Mouse (Mus musculus) hindbrain, embryonic 16.5 days (tissue): ENCODE results near the gene Gm13694. TPM values are rescaled to one million over a fixed set of nuclear protein-coding genes. Genes with fewer than 3 reads are reported as not detected.

Experiments used
- ATAC-seq: fragments of 200-750 bp; cut with Nextera tagmentation; 2 replicates; pipeline ENCODE4 v1.8.0; 2017; ENCODE audit warnings: moderate TSS enrichment, moderate library complexity
- H3K27ac ChIP-seq: fragments of 300-500 bp; sonication (generic); 2 replicates; pipeline ENCODE4 v1.5.1; 2014; ENCODE audit warnings: low read depth, mild to moderate bottlenecking, control low read depth, low read length, moderate library complexity
- H3K27me3 ChIP-seq: fragments of 300-500 bp; sonication (generic); replicated peaks from 2 replicates; pipeline ENCODE4 v1.6.1; 2014; ENCODE audit warnings: low read length; ENCODE audit not compliant: control insufficient read depth, insufficient read depth
- H3K36me3 ChIP-seq: fragments of 300-500 bp; sonication (generic); 2 replicates; pipeline ENCODE4 v1.6.1; 2014; ENCODE audit warnings: mild to moderate bottlenecking, low read length, moderate library complexity, mixed read lengths; ENCODE audit not compliant: control insufficient read depth, insufficient read depth
- H3K4me1 ChIP-seq: fragments of 300-500 bp; sonication (generic); 2 replicates; pipeline ENCODE4 v1.6.1; 2014; ENCODE audit warnings: low read depth, low read length; ENCODE audit not compliant: control insufficient read depth, insufficient read depth
- H3K4me2 ChIP-seq: fragments of 300-500 bp; sonication (generic); 2 replicates; pipeline ENCODE4 v1.6.1; 2014; ENCODE audit warnings: mild to moderate bottlenecking, low read length, control low read depth, moderate library complexity
- H3K4me3 ChIP-seq: fragments of 300-500 bp; sonication (generic); 2 replicates; pipeline ENCODE4 v1.5.1; 2014; ENCODE audit warnings: mild to moderate bottlenecking, low read length, control low read depth, moderate library complexity
- H3K9ac ChIP-seq: fragments of 300-500 bp; sonication (generic); 2 replicates; pipeline ENCODE4 v1.6.1; 2014; ENCODE audit warnings: low read depth, mild to moderate bottlenecking, control low read depth, low read length, moderate library complexity
- H3K9me3 ChIP-seq: fragments of 300-500 bp; sonication (generic); 2 replicates; pipeline ENCODE4 v1.6.1; 2014; ENCODE audit warnings: mild to moderate bottlenecking, low read length, moderate library complexity; ENCODE audit not compliant: control insufficient read depth
- WGBS: fragments of 180-500 bp; shearing (Covaris S2); extraction: QIAGEN DNeasy Blood & Tissue Kit; methylation state at CpG from one replicate; pipeline ENCODE4 v1.1.7; 2014; 5-methylcytosine and 5-hydroxymethylcytosine counted together
- polyA plus RNA-seq: library from polyadenylated mRNA; unstranded; fragments of >200 nt; fragmentation: Nextera tagmentation; extraction: Ambion mirVana; gene quantifications from 2 replicates; pipeline ENCODE4 v1.2.1, GENCODE M21; 2015

Gm13694 gene
- polyA plus RNA-seq, 1 experiment from 2014 or later = not detected

GRCm38 (mm10) chr2:84019519-84020305 lies 41.0 kb downstream of the Gm13694 start:
- Histone ChIP-seq H3K36me3 (no peaks in the 10 kb centered on the region), H3K27me3 (no peaks in the 10 kb centered on the region), H3K9me3 (no peaks in the 10 kb centered on the region), H3K27ac (no peak overlapping the region), H3K4me2 (no peak overlapping the region), H3K4me1 (no peaks in the 10 kb centered on the region), H3K4me3 (no peak overlapping the region), H3K9ac (no peak overlapping the region)
- 75% methylated on average over 8 of the region's 8 CpGs for WGBS
- no peak for ATAC-seq

- WGBS = 78% methylated on average over 2 of the region's 2 CpGs
Measured at GRCm38 (mm10) chr2:84021930-84022329, 43.2 kb downstream of the Gm13694 start.

GRCm38 (mm10) chr2:84022905-84023304 lies 44.2 kb downstream of the Gm13694 start:
- Histone ChIP-seq H3K4me1 (no peaks in the 10 kb centered on the region), H3K4me2 (no peak overlapping the region), H3K9ac (no peak overlapping the region), H3K27me3 (no peaks in the 10 kb centered on the region), H3K4me3 (no peak overlapping the region), H3K36me3 (no peaks in the 10 kb centered on the region), H3K9me3 (no peaks in the 10 kb centered on the region), H3K27ac (no peak overlapping the region)
- ATAC-seq = no peak
- 88% methylated on average over 2 of the region's 2 CpGs for WGBS

More at GRCm38 (mm10) chr2:84021930-84022329, 43.2 kb downstream of the Gm13694 start:
- Histone ChIP-seq H3K4me1 (no peaks in the 10 kb centered on the region), H3K27ac (no peak overlapping the region), H3K4me3 (no peak overlapping the region), H3K27me3 (no peaks in the 10 kb centered on the region), H3K4me2 (no peak overlapping the region), H3K36me3 (no peaks in the 10 kb centered on the region), H3K9ac (no peak overlapping the region), H3K9me3 (no peaks in the 10 kb centered on the region)
- no peak for ATAC-seq

- no peaks in the 10 kb centered on the region for H3K4me1 ChIP-seq
- no peaks in the 10 kb centered on the region for H3K9me3 ChIP-seq
- no peaks in the 10 kb centered on the region for H3K27me3 ChIP-seq
- ATAC-seq = no peak
- no peak overlapping the region for H3K4me2 ChIP-seq
- no peaks in the 10 kb centered on the region for H3K36me3 ChIP-seq
- H3K4me3 ChIP-seq = no peak overlapping the region
- H3K27ac ChIP-seq = no peak overlapping the region
- no peak overlapping the region for H3K9ac ChIP-seq
- whole genome bisulfite sequencing = 83% methylated on average over 2 of the region's 2 CpGs
Measured at GRCm38 (mm10) chr2:84023319-84023718, 44.6 kb downstream of the Gm13694 start.

- no peaks in the 10 kb centered on the region for H3K27me3 ChIP-seq
- H3K4me2 ChIP-seq = no peak overlapping the region
- no peaks in the 10 kb centered on the region for H3K9me3 ChIP-seq
- no peaks in the 10 kb centered on the region for H3K4me1 ChIP-seq
- no peak overlapping the region for H3K9ac ChIP-seq
- H3K4me3 ChIP-seq = no peak overlapping the region
- no peaks in the 10 kb centered on the region for H3K36me3 ChIP-seq
- no peak; the same call in 1 of the 2 replicates for ATAC-seq
- WGBS = 53% methylated on average over 4 of the region's 4 CpGs
- no peak overlapping the region for H3K27ac ChIP-seq
Measured at GRCm38 (mm10) chr2:84025217-84025616, 46.5 kb downstream of the Gm13694 start.

Other genes starting within 250 kb of the Gm13694 start
- 77.1 and 80.4 TPM in 2 replicates for gene Fam171b, start 166.3 kb upstream of the Gm13694 start, polyA plus RNA-seq
- not detected in 2 replicates for gene Zswim2, start 37.7 kb upstream of the Gm13694 start, polyA plus RNA-seq
- not detected in 2 replicates for gene Gm13698, start 23.2 kb upstream of the Gm13694 start, polyA plus RNA-seq
- not detected in 2 replicates for gene Gm13693, start 17.4 kb upstream of the Gm13694 start, polyA plus RNA-seq
- gene Gm13695, start 11.6 kb upstream of the Gm13694 start, polyA plus RNA-seq = not detected in 2 replicates
- gene Gm13696, start 5.8 kb upstream of the Gm13694 start, polyA plus RNA-seq = not detected in 2 replicates
- gene Gm13697, start 5.8 kb downstream of the Gm13694 start, polyA plus RNA-seq = not detected in 2 replicates
- gene Gm13691, start 11.6 kb downstream of the Gm13694 start, polyA plus RNA-seq = not detected in 2 replicates